Mouse (Mus musculus): ENCODE measurements around the gene Themis3. TPM values are rescaled to one million over a fixed set of nuclear protein-coding genes. Genes with fewer than 3 reads are reported as not detected.

The Themis3 gene
- total RNA-seq, 2 experiments from 2014 or later, result not detected

Other genes with a start within 250 kb of the Themis3 start
- not detected in 2 replicates for gene Mtcl1, start 144.9 kb downstream of the Themis3 start, total RNA-seq (2015)
- gene Mtcl1, start 144.9 kb downstream of the Themis3 start, total RNA-seq (2017), result 0.14 TPM in 1 of 2 replicates, not detected in the other
- 18.9 and 26.1 TPM in 2 replicates for gene Rab12, start 74.9 kb downstream of the Themis3 start, total RNA-seq (2015)
- 26.6 and 36.4 TPM in 2 replicates for gene Rab12, start 74.9 kb downstream of the Themis3 start, total RNA-seq (2017)

Measured in megakaryocyte progenitor cell, adult 5-6 weeks (primary cell).